Mouse (Mus musculus): ENCODE results near the gene Myl4. TPM values are rescaled to one million over a fixed set of nuclear protein-coding genes. Genes with fewer than 3 reads are reported as not detected.

The Myl4 gene
- total RNA-seq (2012; rRNA removed), result 5.8 and 9.1 TPM in 2 replicates

GRCm38 (mm10) chr11:104550406-104550974 lies at the start of gene Myl4, which contains the start of gene Cdc27:
Gene Myl4, plus strand, starts transcription at chr11:104550663.
Gene Cdc27, minus strand, starts transcription at chr11:104550620.
- H3K4me3 ChIP-seq (ENCODE audit: insufficient read depth in 1 of 2, low read depth in 1 of 2, low read length in 2 of 2, poor library complexity in 1 of 2, severe bottlenecking in 1 of 2), result peak within 1 kb of the TSS; percentile 93 to 98
- H3K36me3 ChIP-seq (ENCODE audit: control insufficient read depth, insufficient read depth, low read length, poor library complexity, severe bottlenecking), result no peaks in the 10 kb centered on the region
- peak; percentile 98 for DNase-seq (ENCODE audit: low read depth, low spot score)
- H3K4me1 ChIP-seq (ENCODE audit: control insufficient read depth in 2 of 2, insufficient read depth in 2 of 2, low read length in 2 of 2, poor library complexity in 1 of 2), result peaks cover 0 to 5% of the 10 kb centered on the region in 2 experiments; a peak in 2 of 4 replicates
- H3K9ac ChIP-seq (ENCODE audit: insufficient read depth, low read depth, low read length, poor library complexity, severe bottlenecking), result peak within 1 kb of the TSS; percentile 99
- in situ Hi-C loops (cut with MboI; ENCODE audit: low sequenced_read_pairs in 2 of 2, unreplicated experiment in 2 of 2), result no loop called here
- H3K9me3 ChIP-seq (ENCODE audit: control insufficient read depth, insufficient read depth, low read depth, low read length), result no peaks in the 10 kb centered on the region
- H3K27ac ChIP-seq (ENCODE audit: insufficient read depth, low read depth, low read length, poor library complexity, severe bottlenecking), result peak within 1 kb of the TSS; percentile 84
- TF ChIP-seq ZC3H11A (IDR thresholded peaks at IDR 0.05; ENCODE audit: borderline replicate concordance, low read depth, low read length) (no peak), ZNF384 (IDR thresholded peaks at IDR 0.05; ENCODE audit: low read depth, low read length) (no peak), HCFC1 (IDR thresholded peaks at IDR 0.05; ENCODE audit: borderline replicate concordance, insufficient read depth, low read length) (no peak), MAFK (IDR thresholded peaks at IDR 0.05; ENCODE audit: insufficient read depth, low read depth, low read length) (no peak), CHD2 (IDR thresholded peaks at IDR 0.05; ENCODE audit: low read depth, low read length) (no peak)

- in situ Hi-C loops (cut with MboI; ENCODE audit: low sequenced_read_pairs in 2 of 2, unreplicated experiment in 2 of 2), result no loop called here
- DNase-seq (ENCODE audit: low read depth, low spot score), result no peak
- TF ChIP-seq ZNF384 (IDR thresholded peaks at IDR 0.05; ENCODE audit: low read depth, low read length), result peak; percentile 84
- TF ChIP-seq HCFC1 (IDR thresholded peaks at IDR 0.05; ENCODE audit: borderline replicate concordance, insufficient read depth, low read length), result no peak
These were observed 42.0 kb upstream of the Myl4 start for GRCm38 (mm10) chr11:104508455-104508854.

GRCm38 (mm10) chr11:104510606-104511005 lies 39.9 kb upstream of the Myl4 start:
- H3K27ac ChIP-seq (ENCODE audit: insufficient read depth, low read depth, low read length, poor library complexity, severe bottlenecking), result no peak overlapping the region
- no peaks in the 10 kb centered on the region for H3K9me3 ChIP-seq (ENCODE audit: control insufficient read depth, insufficient read depth, low read depth, low read length)
- H3K36me3 ChIP-seq (ENCODE audit: control insufficient read depth, insufficient read depth, low read length, poor library complexity, severe bottlenecking), result peaks cover 24% of the 10 kb centered on the region
- H3K4me3 ChIP-seq (ENCODE audit: insufficient read depth in 1 of 2, low read depth in 1 of 2, low read length in 2 of 2, poor library complexity in 1 of 2, severe bottlenecking in 1 of 2), result no peak overlapping the region
- H3K4me1 ChIP-seq (ENCODE audit: control insufficient read depth in 2 of 2, insufficient read depth in 2 of 2, low read length in 2 of 2, poor library complexity in 1 of 2), result no peaks in the 10 kb centered on the region; a peak in 1 of 4 replicates
- TF ChIP-seq MAFK (IDR thresholded peaks at IDR 0.05; ENCODE audit: insufficient read depth, low read depth, low read length) (no peak), CHD2 (IDR thresholded peaks at IDR 0.05; ENCODE audit: low read depth, low read length) (no peak), HCFC1 (IDR thresholded peaks at IDR 0.05; ENCODE audit: borderline replicate concordance, insufficient read depth, low read length) (no peak), ZC3H11A (IDR thresholded peaks at IDR 0.05; ENCODE audit: borderline replicate concordance, low read depth, low read length) (no peak), ZNF384 (IDR thresholded peaks at IDR 0.05; ENCODE audit: low read depth, low read length) (no peak)
- peak; percentile 56 for DNase-seq (ENCODE audit: low read depth, low spot score)
- H3K9ac ChIP-seq (ENCODE audit: insufficient read depth, low read depth, low read length, poor library complexity, severe bottlenecking), result no peak overlapping the region
- in situ Hi-C loops (cut with MboI; ENCODE audit: low sequenced_read_pairs in 2 of 2, unreplicated experiment in 2 of 2), result no loop called here

More at GRCm38 (mm10) chr11:104508455-104508854, 42.0 kb upstream of the Myl4 start:
- no peaks in the 10 kb centered on the region; a peak in 1 of 4 replicates for H3K4me1 ChIP-seq (ENCODE audit: control insufficient read depth in 2 of 2, insufficient read depth in 2 of 2, low read length in 2 of 2, poor library complexity in 1 of 2)
- no peak overlapping the region for H3K9ac ChIP-seq (ENCODE audit: insufficient read depth, low read depth, low read length, poor library complexity, severe bottlenecking)
- no peak overlapping the region for H3K4me3 ChIP-seq (ENCODE audit: insufficient read depth in 1 of 2, low read depth in 1 of 2, low read length in 2 of 2, poor library complexity in 1 of 2, severe bottlenecking in 1 of 2)
- H3K27ac ChIP-seq (ENCODE audit: insufficient read depth, low read depth, low read length, poor library complexity, severe bottlenecking), result no peak overlapping the region
- H3K36me3 ChIP-seq (ENCODE audit: control insufficient read depth, insufficient read depth, low read length, poor library complexity, severe bottlenecking), result peaks cover 26% of the 10 kb centered on the region
- H3K9me3 ChIP-seq (ENCODE audit: control insufficient read depth, insufficient read depth, low read depth, low read length), result no peaks in the 10 kb centered on the region

GRCm38 (mm10) chr11:104512436-104512835 lies 38.0 kb upstream of the Myl4 start:
- no peak for TF ChIP-seq MAFK (IDR thresholded peaks at IDR 0.05; ENCODE audit: insufficient read depth, low read depth, low read length)
- no peak for TF ChIP-seq ZNF384 (IDR thresholded peaks at IDR 0.05; ENCODE audit: low read depth, low read length)
- no peak for TF ChIP-seq ZC3H11A (IDR thresholded peaks at IDR 0.05; ENCODE audit: borderline replicate concordance, low read depth, low read length)
- TF ChIP-seq CHD2 (IDR thresholded peaks at IDR 0.05; ENCODE audit: low read depth, low read length), result no peak
- TF ChIP-seq HCFC1 (IDR thresholded peaks at IDR 0.05; ENCODE audit: borderline replicate concordance, insufficient read depth, low read length), result no peak
- H3K27ac ChIP-seq (ENCODE audit: insufficient read depth, low read depth, low read length, poor library complexity, severe bottlenecking), result no peak overlapping the region
- no peak overlapping the region for H3K9ac ChIP-seq (ENCODE audit: insufficient read depth, low read depth, low read length, poor library complexity, severe bottlenecking)
- peaks cover 23% of the 10 kb centered on the region for H3K36me3 ChIP-seq (ENCODE audit: control insufficient read depth, insufficient read depth, low read length, poor library complexity, severe bottlenecking)
- in situ Hi-C loops (cut with MboI; ENCODE audit: low sequenced_read_pairs in 2 of 2, unreplicated experiment in 2 of 2), result no loop called here
- no peak for DNase-seq (ENCODE audit: low read depth, low spot score)
- H3K4me1 ChIP-seq (ENCODE audit: control insufficient read depth in 2 of 2, insufficient read depth in 2 of 2, low read length in 2 of 2, poor library complexity in 1 of 2), result no peaks in the 10 kb centered on the region; a peak in 1 of 4 replicates
- no peaks in the 10 kb centered on the region for H3K9me3 ChIP-seq (ENCODE audit: control insufficient read depth, insufficient read depth, low read depth, low read length)
- no peak overlapping the region for H3K4me3 ChIP-seq (ENCODE audit: insufficient read depth in 1 of 2, low read depth in 1 of 2, low read length in 2 of 2, poor library complexity in 1 of 2, severe bottlenecking in 1 of 2)
